Mouse (Mus musculus) MEL (cell line): ENCODE data around the gene Gpd2. TPM values are rescaled to one million over a fixed set of nuclear protein-coding genes. Genes with fewer than 3 reads are reported as not detected.

ENCODE experiments used
- DNase-seq: peaks from one replicate; pipeline ENCODE4 v3.0.0; 2011; ENCODE audit warnings: low read depth, low spot score
- H3K27ac ChIP-seq: 2 replicates; pipeline ENCODE4 v1.5.1; 2012; ENCODE audit warnings: low read depth, mild to moderate bottlenecking, control low read depth, low read length, moderate library complexity; ENCODE audit not compliant: control insufficient read depth
- H3K27me3 ChIP-seq, 2 experiments: fragments of 150-350 bp in 1 of 2; sonication (generic) in 1 of 2; 2 replicates each; pipeline ENCODE4 v1.6.1; 2012; ENCODE audit warnings: low read length in 2 of 2, mild to moderate bottlenecking in 2 of 2, improper control_type of control experiment in 1 of 2, moderate library complexity in 1 of 2; ENCODE audit not compliant: insufficient read depth in 2 of 2, control insufficient read depth in 1 of 2
- H3K36me3 ChIP-seq, 2 experiments: 2 replicates each; pipeline ENCODE4 v1.6.1; 2012 to 2014; ENCODE audit warnings: low read length in 2 of 2, improper control_type of control experiment in 1 of 2, inconsistent platforms in 1 of 2, mild to moderate bottlenecking in 1 of 2; ENCODE audit not compliant: insufficient read depth in 2 of 2, control insufficient read depth in 1 of 2
- H3K4me1 ChIP-seq, 2 experiments: fragments of 150-350 bp in 1 of 2; sonication (generic) in 1 of 2; 2 replicates each; pipeline ENCODE4 v1.6.1; 2012; ENCODE audit warnings: low read length in 2 of 2, improper control_type of control experiment in 1 of 2, mild to moderate bottlenecking in 1 of 2; ENCODE audit not compliant: insufficient read depth in 2 of 2, control insufficient read depth in 1 of 2
- H3K4me3 ChIP-seq, 2 experiments: fragments of 150-350 bp in 1 of 2; sonication (generic) in 1 of 2; 2 replicates each; pipeline ENCODE4 v1.5.1; 2012; ENCODE audit warnings: low read depth in 2 of 2, low read length in 2 of 2, mild to moderate bottlenecking in 2 of 2, moderate library complexity in 2 of 2, control low read depth in 1 of 2, improper control_type of control experiment in 1 of 2; ENCODE audit not compliant: control insufficient read depth in 1 of 2, insufficient read depth in 1 of 2
- H3K79me2 ChIP-seq: 2 replicates; pipeline ENCODE4 v1.6.1; 2012; ENCODE audit warnings: mild to moderate bottlenecking, low read length, moderate library complexity; ENCODE audit not compliant: control insufficient read depth, poor library complexity, insufficient read depth
- H3K9ac ChIP-seq: 2 replicates; pipeline ENCODE4 v1.6.1; 2012; ENCODE audit warnings: low read depth, mild to moderate bottlenecking, control low read depth, low read length, moderate library complexity; ENCODE audit not compliant: control insufficient read depth, poor library complexity, severe bottlenecking
- H3K9me3 ChIP-seq: fragments of 150-350 bp; sonication (generic); replicated peaks from 2 replicates; pipeline ENCODE4 v1.6.1; 2012; ENCODE audit warnings: mild to moderate bottlenecking, low read length, improper control_type of control experiment, moderate library complexity; ENCODE audit not compliant: insufficient read depth
- CHD2 ChIP-seq: IDR thresholded peaks from 2 replicates; pipeline ENCODE4 v1.6.1; 2011; ENCODE audit warnings: low read length, improper control_type of control experiment
- CTCF ChIP-seq, 3 experiments: IDR thresholded peaks in 2 of 3; conservative IDR thresholded peaks in 1 of 3; 2 replicates each; pipeline ENCODE4 v1.5.1; 2011 to 2012; ENCODE audit warnings: low read length in 3 of 3, low read depth in 2 of 3, mild to moderate bottlenecking in 2 of 3, improper control_type of control experiment in 1 of 3, inconsistent platforms in 1 of 3, mixed read lengths in 1 of 3, moderate library complexity in 1 of 3; ENCODE audit not compliant: control insufficient read depth in 1 of 3, insufficient read depth in 1 of 3, poor library complexity in 1 of 3, severe bottlenecking in 1 of 3
- ELF1 ChIP-seq: IDR thresholded peaks from 2 replicates; pipeline ENCODE4 v1.6.1; 2014; ENCODE audit warnings: low read depth, mild to moderate bottlenecking, inconsistent platforms, low read length, improper control_type of control experiment, moderate library complexity
- EP300 ChIP-seq, 2 experiments: IDR thresholded peaks; 2 replicates each; pipeline ENCODE4 v1.6.1; 2011; ENCODE audit warnings: improper control_type of control experiment in 2 of 2, low read length in 2 of 2, low read depth in 1 of 2, mild to moderate bottlenecking in 1 of 2
- ETS1 ChIP-seq: IDR thresholded peaks from 2 replicates; pipeline ENCODE4 v1.6.1; 2012; ENCODE audit warnings: low read depth, mild to moderate bottlenecking, inconsistent platforms, low read length, improper control_type of control experiment, moderate library complexity
- GABPA ChIP-seq: IDR thresholded peaks from 2 replicates; pipeline ENCODE4 v1.6.1; 2012; ENCODE audit warnings: low read depth, mild to moderate bottlenecking, inconsistent platforms, low read length, improper control_type of control experiment, moderate library complexity
- GATA1 ChIP-seq: IDR thresholded peaks from 2 replicates; pipeline ENCODE4 v1.6.1; 2011; ENCODE audit warnings: low read depth, low read length, improper control_type of control experiment
- JUND ChIP-seq: IDR thresholded peaks from 2 replicates; pipeline ENCODE4 v1.6.1; 2011; ENCODE audit warnings: low read depth, mild to moderate bottlenecking, improper control_type of control experiment, low read length
- MAFK ChIP-seq: IDR thresholded peaks from 2 replicates; pipeline ENCODE4 v1.6.1; 2011; ENCODE audit warnings: low read depth, mild to moderate bottlenecking, low read length, improper control_type of control experiment, borderline replicate concordance
- MXI1 ChIP-seq: IDR thresholded peaks from 2 replicates; pipeline ENCODE4 v1.6.1; 2011; ENCODE audit warnings: mild to moderate bottlenecking, low read depth, low read length, improper control_type of control experiment
- NRF1 ChIP-seq: IDR thresholded peaks from 2 replicates; pipeline ENCODE4 v1.6.1; 2014; ENCODE audit warnings: low read depth, mild to moderate bottlenecking, inconsistent platforms, low read length, improper control_type of control experiment, moderate library complexity; ENCODE audit not compliant: poor library complexity, insufficient read depth, severe bottlenecking
- POLR2A ChIP-seq, 2 experiments: IDR thresholded peaks; 2 replicates each; pipeline ENCODE4 v1.6.1; 2011 to 2012; ENCODE audit warnings: low read length in 2 of 2, mild to moderate bottlenecking in 2 of 2, control low read depth in 1 of 2, improper control_type of control experiment in 1 of 2, low read depth in 1 of 2, moderate library complexity in 1 of 2; ENCODE audit not compliant: control insufficient read depth in 1 of 2, insufficient read depth in 1 of 2, poor library complexity in 1 of 2
- POLR2AphosphoS2 ChIP-seq: IDR thresholded peaks from 2 replicates; pipeline ENCODE4 v1.6.1; 2011; ENCODE audit warnings: low read length, improper control_type of control experiment
- POLR2AphosphoS5 ChIP-seq: IDR thresholded peaks from 2 replicates; pipeline ENCODE4 v1.6.1; 2012; ENCODE audit warnings: low read depth, borderline replicate concordance, mild to moderate bottlenecking, inconsistent platforms, low read length, moderate library complexity, mixed read lengths
- RCOR1 ChIP-seq: IDR thresholded peaks from 2 replicates; pipeline ENCODE4 v1.6.1; 2012; ENCODE audit warnings: low read depth, mild to moderate bottlenecking, inconsistent platforms, low read length, improper control_type of control experiment
- SIN3A ChIP-seq: IDR thresholded peaks from 2 replicates; pipeline ENCODE4 v1.6.1; 2012; ENCODE audit warnings: low read length, improper control_type of control experiment, inconsistent platforms
- SMC3 ChIP-seq: IDR thresholded peaks from 2 replicates; pipeline ENCODE4 v1.6.1; 2011; ENCODE audit warnings: low read depth, low read length, improper control_type of control experiment
- TAL1 ChIP-seq: IDR thresholded peaks from 2 replicates; pipeline ENCODE4 v1.6.1; 2012; ENCODE audit warnings: mild to moderate bottlenecking, inconsistent platforms, low read length, moderate library complexity, mixed read lengths
- TBP ChIP-seq: IDR thresholded peaks from 2 replicates; pipeline ENCODE4 v1.8.0; 2011; ENCODE audit warnings: low read depth, low read length, improper control_type of control experiment
- TCF12 ChIP-seq: IDR thresholded peaks from 2 replicates; pipeline ENCODE4 v1.6.1; 2014; ENCODE audit warnings: low read depth, mild to moderate bottlenecking, inconsistent platforms, low read length, improper control_type of control experiment, moderate library complexity
- UBTF ChIP-seq: IDR thresholded peaks from 2 replicates; pipeline ENCODE4 v1.6.1; 2012; ENCODE audit warnings: low read depth, mild to moderate bottlenecking, inconsistent platforms, low read length, improper control_type of control experiment, moderate library complexity, borderline replicate concordance; ENCODE audit not compliant: insufficient read depth
- USF1 ChIP-seq: IDR thresholded peaks from 2 replicates; pipeline ENCODE4 v1.6.1; 2014; ENCODE audit warnings: low read depth, mild to moderate bottlenecking, inconsistent platforms, low read length, improper control_type of control experiment, moderate library complexity
- USF2 ChIP-seq, 2 experiments: IDR thresholded peaks; 2 replicates each; pipeline ENCODE4 v1.6.1; 2011 to 2012; ENCODE audit warnings: improper control_type of control experiment in 2 of 2, low read length in 2 of 2, borderline replicate concordance in 1 of 2, inconsistent platforms in 1 of 2, low read depth in 1 of 2, mild to moderate bottlenecking in 1 of 2; ENCODE audit not compliant: insufficient read depth in 1 of 2
- ZKSCAN1 ChIP-seq: IDR thresholded peaks from 2 replicates; pipeline ENCODE4 v1.6.1; 2012; ENCODE audit warnings: low read depth, mild to moderate bottlenecking, inconsistent platforms, low read length, improper control_type of control experiment, moderate library complexity
- ZMIZ1 ChIP-seq: IDR thresholded peaks from 2 replicates; pipeline ENCODE4 v1.6.1; 2012; ENCODE audit warnings: low read depth, mild to moderate bottlenecking, inconsistent platforms, low read length, improper control_type of control experiment, moderate library complexity
- polyA plus RNA-seq, 2 experiments: library from polyadenylated mRNA; stranded (reverse) in 1 of 2; unstranded in 1 of 2; fragments of >175 nt in 1 of 2; fragments of >200 nt in 1 of 2; gene quantifications; 2 replicates each; pipeline versions ENCODE4 v1.2.1 to v1.2.4; 2012; ENCODE audit warnings: low replicate concordance in 2 of 2, low read depth in 1 of 2; ENCODE audit not compliant: insufficient read length in 2 of 2, insufficient read depth in 1 of 2, missing spikeins in 1 of 2
- total RNA-seq: library from RNA; depleted of rRNA; stranded (reverse); fragments of 300-350 nt; gene quantifications from 2 replicates; pipeline ENCODE4 v1.2.3, GENCODE M21; 2012

Gene Gpd2
- total and polyA plus RNA-seq, 3 experiments = 16.9 to 72.8 (median 24.6) TPM

- TF ChIP-seq USF2 (IDR thresholded peaks at IDR 0.05; ENCODE audit: borderline replicate concordance in 1 of 2, insufficient read depth in 1 of 2, low read depth in 1 of 2, low read length in 2 of 2) (no peak), ZMIZ1 (no peak), EP300 (IDR thresholded peaks at IDR 0.05; ENCODE audit: low read depth in 1 of 2, low read length in 2 of 2) (peak; percentile 53 to 67), USF1 (no peak), RCOR1 (peak; percentile 68; the same call in 1 of the 2 replicates), GABPA (no peak)
Observed at GRCm38 (mm10) chr2:57213364-57213763, 24.1 kb upstream of the Gpd2 start (continued).

GRCm38 (mm10) chr2:57223288-57224026 is 14.0 kb upstream of the Gpd2 start:
- Histone ChIP-seq H3K27me3 (no peaks in the 10 kb centered on the region), H3K79me2 (no peaks in the 10 kb centered on the region), H3K4me1 (peaks cover 4 to 25% of the 10 kb centered on the region in 2 experiments; a peak in 3 of 4 replicates), H3K9me3 (no peaks in the 10 kb centered on the region), H3K36me3 (peaks cover 0 to 18% of the 10 kb centered on the region in 2 experiments; a peak in 2 of 4 replicates), H3K27ac (no peak overlapping the region), H3K4me3 (no peak overlapping the region), H3K9ac (no peak overlapping the region)
- DNase-seq = peak; percentile 76
- TF ChIP-seq CTCF (IDR thresholded peaks at IDR 0.05 in 2 of 3, conservative IDR thresholded peaks at IDR 0.05 in 1 of 3; ENCODE audit: control insufficient read depth in 1 of 3, insufficient read depth in 1 of 3, low read depth in 2 of 3, low read length in 3 of 3, poor library complexity in 1 of 3, severe bottlenecking in 1 of 3) = no peak
- peak; percentile 77 for TF ChIP-seq EP300 (IDR thresholded peaks at IDR 0.05; ENCODE audit: low read depth in 1 of 2, low read length in 2 of 2)
- no peak for TF ChIP-seq UBTF
- no peak for TF ChIP-seq POLR2AphosphoS5
- TF ChIP-seq SIN3A = no peak
- TF ChIP-seq MXI1 = no peak
- no peak for TF ChIP-seq ETS1
- TF ChIP-seq ELF1 = no peak
- no peak for TF ChIP-seq NRF1
- TF ChIP-seq ZKSCAN1 = no peak
- TF ChIP-seq POLR2A (IDR thresholded peaks at IDR 0.05; ENCODE audit: control insufficient read depth in 1 of 2, insufficient read depth in 1 of 2, low read depth in 1 of 2, low read length in 2 of 2, poor library complexity in 1 of 2) = no peak
- TF ChIP-seq GATA1 = peak; percentile 81
- TF ChIP-seq RCOR1 = peak; percentile 75
- TF ChIP-seq SMC3 = no peak
- peak; percentile 85 for TF ChIP-seq TBP
- TF ChIP-seq JUND = no peak
- TF ChIP-seq TCF12 = peak; percentile 61; the same call in 1 of the 2 replicates
- TF ChIP-seq CHD2 = no peak
- TF ChIP-seq USF2 (IDR thresholded peaks at IDR 0.05; ENCODE audit: borderline replicate concordance in 1 of 2, insufficient read depth in 1 of 2, low read depth in 1 of 2, low read length in 2 of 2) = no peak
- no peak for TF ChIP-seq POLR2AphosphoS2
- TF ChIP-seq TAL1 = peak; percentile 87
- TF ChIP-seq MAFK = no peak
